Mouse (Mus musculus): ENCODE measurements around the gene Rnf31. TPM values are rescaled to one million over a fixed set of nuclear protein-coding genes. Genes with fewer than 3 reads are reported as not detected.

Gene Rnf31
- polyA plus RNA-seq, 1 experiment from 2014 or later = 16.9 TPM

- no peak for ATAC-seq (ENCODE audit: insufficient read depth)
- Histone ChIP-seq H3K4me3 (ENCODE audit: low read depth, low read length) (no peak overlapping the region), H3K4me2 (no peak overlapping the region), H3K9ac (no peak overlapping the region), H3K27me3 (ENCODE audit: insufficient read depth, low read length) (no peaks in the 10 kb centered on the region), H3K9me3 (ENCODE audit: low read depth, low read length) (no peaks in the 10 kb centered on the region), H3K27ac (ENCODE audit: low read depth) (no peak overlapping the region), H3K4me1 (ENCODE audit: insufficient read depth) (no peaks in the 10 kb centered on the region), H3K36me3 (ENCODE audit: insufficient read depth) (no peaks in the 10 kb centered on the region)
- DNase-seq = no peak
- TF ChIP-seq CTCF (IDR thresholded peaks at IDR 0.05; ENCODE audit: low read depth) = no peak
- WGBS = 70% methylated on average over 3 of the region's 3 CpGs
Measured at GRCm38 (mm10) chr14:55555788-55556187, 35.7 kb upstream of the Rnf31 start.

GRCm38 (mm10) chr14:55557003-55557402, 34.5 kb upstream of the Rnf31 start:
- H3K36me3 ChIP-seq (ENCODE audit: insufficient read depth) = no peaks in the 10 kb centered on the region
- no peak overlapping the region for H3K4me2 ChIP-seq
- peak; percentile 88 for DNase-seq
- H3K4me3 ChIP-seq (ENCODE audit: low read depth, low read length) = no peak overlapping the region
- peak; percentile 86 for TF ChIP-seq CTCF (IDR thresholded peaks at IDR 0.05; ENCODE audit: low read depth)
- ATAC-seq (ENCODE audit: insufficient read depth) = no peak
- 0 out of 2 replicates have a peak, but pooled peaks cover 5% of the 10 kb centered on the region for H3K4me1 ChIP-seq (ENCODE audit: insufficient read depth)
- 0 out of 2 replicates have a peak overlapping the region, but pooled peaks have one; percentile 32 for H3K27ac ChIP-seq (ENCODE audit: low read depth)
- H3K27me3 ChIP-seq (ENCODE audit: insufficient read depth, low read length) = no peaks in the 10 kb centered on the region
- H3K9me3 ChIP-seq (ENCODE audit: low read depth, low read length) = no peaks in the 10 kb centered on the region
- H3K9ac ChIP-seq = no peak overlapping the region
- WGBS = 21% methylated on average over 5 of the region's 5 CpGs

- Histone ChIP-seq H3K9me3 (ENCODE audit: low read depth, low read length) (no peaks in the 10 kb centered on the region), H3K27me3 (ENCODE audit: insufficient read depth, low read length) (no peaks in the 10 kb centered on the region), H3K36me3 (ENCODE audit: insufficient read depth) (no peaks in the 10 kb centered on the region), H3K27ac (ENCODE audit: low read depth) (no peak overlapping the region), H3K4me3 (ENCODE audit: low read depth, low read length) (no peak overlapping the region), H3K9ac (no peak overlapping the region), H3K4me1 (ENCODE audit: insufficient read depth) (0 out of 2 replicates have a peak, but pooled peaks cover 5% of the 10 kb centered on the region), H3K4me2 (no peak overlapping the region)
- ATAC-seq (ENCODE audit: insufficient read depth) (no peak), DNase-seq (no peak)
- TF ChIP-seq CTCF (IDR thresholded peaks at IDR 0.05; ENCODE audit: low read depth) = no peak
- WGBS = 81% methylated on average over 3 of the region's 3 CpGs
Measured at GRCm38 (mm10) chr14:55557587-55557986, 33.9 kb upstream of the Rnf31 start.

- Histone ChIP-seq H3K9ac (peak overlapping the region; percentile 77; the same call in 1 of the 2 replicates), H3K4me2 (peak overlapping the region; percentile 81), H3K4me3 (ENCODE audit: low read depth, low read length) (peak overlapping the region; percentile 73), H3K4me1 (ENCODE audit: insufficient read depth) (0 out of 2 replicates have a peak, but pooled peaks cover 5% of the 10 kb centered on the region), H3K27ac (ENCODE audit: low read depth) (peak overlapping the region; percentile 98), H3K9me3 (ENCODE audit: low read depth, low read length) (no peaks in the 10 kb centered on the region), H3K36me3 (ENCODE audit: insufficient read depth) (peaks cover 7% of the 10 kb centered on the region), H3K27me3 (ENCODE audit: insufficient read depth, low read length) (no peaks in the 10 kb centered on the region)
- no peak for TF ChIP-seq CTCF (IDR thresholded peaks at IDR 0.05; ENCODE audit: low read depth)
- ATAC-seq (ENCODE audit: insufficient read depth) (no peak), DNase-seq (no peak)
- 46% methylated on average over 6 of the region's 6 CpGs for WGBS
Measured at GRCm38 (mm10) chr14:55558740-55559448, 32.6 kb upstream of the Rnf31 start.

GRCm38 (mm10) chr14:55559799-55560201, 31.7 kb upstream of the Rnf31 start, which contains the start of gene Dcaf11:
Gene Dcaf11, plus strand, starts transcription at chr14:55560006.
- peak; percentile 81 for ATAC-seq (ENCODE audit: insufficient read depth)
- Histone ChIP-seq H3K4me1 (ENCODE audit: insufficient read depth) (0 out of 2 replicates have a peak, but pooled peaks cover 5% of the 10 kb centered on the region), H3K9me3 (ENCODE audit: low read depth, low read length) (no peaks in the 10 kb centered on the region), H3K27me3 (ENCODE audit: insufficient read depth, low read length) (no peaks in the 10 kb centered on the region), H3K27ac (ENCODE audit: low read depth) (peak within 1 kb of the TSS; percentile 98), H3K36me3 (ENCODE audit: insufficient read depth) (peaks cover 16% of the 10 kb centered on the region), H3K4me2 (peak within 1 kb of the TSS; percentile 81), H3K9ac (peak within 1 kb of the TSS; percentile 77), H3K4me3 (ENCODE audit: low read depth, low read length) (peak within 1 kb of the TSS; percentile 73)
- WGBS = under 1% methylated on average over 27 of the region's 27 CpGs
- peak; percentile 46 for TF ChIP-seq CTCF (IDR thresholded peaks at IDR 0.05; ENCODE audit: low read depth)
- peak; percentile 96 for DNase-seq

GRCm38 (mm10) chr14:55560202-55561073, 31.1 kb upstream of the Rnf31 start, which contains the start of gene A730061H03Rik:
Gene A730061H03Rik, minus strand, starts transcription at chr14:55560406.
- no peaks in the 10 kb centered on the region for H3K9me3 ChIP-seq (ENCODE audit: low read depth, low read length)
- H3K4me3 ChIP-seq (ENCODE audit: low read depth, low read length) = peak within 1 kb of the TSS; percentile 73
- DNase-seq (peak; percentile 99), ATAC-seq (ENCODE audit: insufficient read depth) (peak; percentile 95)
- H3K9ac ChIP-seq = peak within 1 kb of the TSS; percentile 77
- peaks cover 23% of the 10 kb centered on the region for H3K36me3 ChIP-seq (ENCODE audit: insufficient read depth)
- H3K27ac ChIP-seq (ENCODE audit: low read depth) = peak within 1 kb of the TSS; percentile 98
- 0 out of 2 replicates have a peak, but pooled peaks have one; percentile 21 for TF ChIP-seq CTCF (IDR thresholded peaks at IDR 0.05; ENCODE audit: low read depth)
- WGBS = under 1% methylated on average over 51 of the region's 51 CpGs
- no peaks in the 10 kb centered on the region for H3K27me3 ChIP-seq (ENCODE audit: insufficient read depth, low read length)
- H3K4me1 ChIP-seq (ENCODE audit: insufficient read depth) = 0 out of 2 replicates have a peak, but pooled peaks cover 5% of the 10 kb centered on the region
- peak within 1 kb of the TSS; percentile 81 for H3K4me2 ChIP-seq
